Mouse (Mus musculus) brain, adult 2 months (tissue): ENCODE measurements at regions not wholly inside any gene's neighbourhood (a gene's known extent, or its start where the extent isn't known, plus 50 kb on each side); places are given as distances from the start of the nearest gene placed in this dataset.

Experiments
- DNase-seq: peaks from one replicate; pipeline ENCODE4 v3.0.0; 2011; ENCODE audit warnings: low read depth, low spot score

- DNase-seq: peak; percentile 16
These were observed 127.9 kb upstream of the 3110018I06Rik start for GRCm38 (mm10) chr12:107360511-107360910.

GRCm38 (mm10) chr12:107361606-107362005 is 126.8 kb upstream of the 3110018I06Rik start:
- DNase-seq: no peak

- DNase-seq: no peak
These were observed 126.3 kb upstream of the 3110018I06Rik start for GRCm38 (mm10) chr12:107362120-107362519.

GRCm38 (mm10) chr12:107372254-107372653 is 116.2 kb upstream of the 3110018I06Rik start:
- DNase-seq: no peak

- DNase-seq: peak; percentile 37
These were observed 96.2 kb upstream of the 3110018I06Rik start for GRCm38 (mm10) chr12:107392050-107392795.

GRCm38 (mm10) chr12:107394467-107394866 is 94.0 kb upstream of the 3110018I06Rik start:
- no peak for DNase-seq

- peak; percentile 20 for DNase-seq
These were observed 83.6 kb upstream of the 3110018I06Rik start for GRCm38 (mm10) chr12:107404821-107405220.

- no peak for DNase-seq
These were observed 64.5 kb upstream of the 3110018I06Rik start for GRCm38 (mm10) chr12:107423923-107424322.

- DNase-seq: no peak
These were observed 49.9 kb upstream of the 3110018I06Rik start for GRCm38 (mm10) chr12:107438506-107438905.
